Mouse (Mus musculus): ENCODE results near the gene Prrc2b. TPM values are rescaled to one million over a fixed set of nuclear protein-coding genes. Genes with fewer than 3 reads are reported as not detected.

The Prrc2b gene
- polyA plus RNA-seq, 1 experiment from 2014 or later, result 76.8 TPM

- H3K36me3 ChIP-seq (ENCODE audit: insufficient read depth), result peaks cover 21% of the 10 kb centered on the region
- H3K9ac ChIP-seq, result no peak overlapping the region
- no peaks in the 10 kb centered on the region for H3K9me3 ChIP-seq (ENCODE audit: low read depth, low read length)
- no peak for TF ChIP-seq CTCF (IDR thresholded peaks at IDR 0.05; ENCODE audit: low read depth)
- DNase-seq (no peak), ATAC-seq (ENCODE audit: insufficient read depth) (no peak)
- no peak overlapping the region for H3K27ac ChIP-seq (ENCODE audit: low read depth)
- 86% methylated on average over 9 of the region's 9 CpGs for WGBS
- no peak overlapping the region for H3K4me2 ChIP-seq
- peaks cover 10% of the 10 kb centered on the region; the same call in 1 of the 2 replicates for H3K4me1 ChIP-seq (ENCODE audit: insufficient read depth)
- H3K27me3 ChIP-seq (ENCODE audit: insufficient read depth, low read length), result no peaks in the 10 kb centered on the region
- no peak overlapping the region for H3K4me3 ChIP-seq (ENCODE audit: low read depth, low read length)
These were observed 88.0 kb downstream of the Prrc2b start for GRCm38 (mm10) chr2:32238708-32239435.

GRCm38 (mm10) chr2:32240591-32240990 is 89.7 kb downstream of the Prrc2b start:
- H3K4me3 ChIP-seq (ENCODE audit: low read depth, low read length), result no peak overlapping the region
- no peak for TF ChIP-seq CTCF (IDR thresholded peaks at IDR 0.05; ENCODE audit: low read depth)
- H3K4me2 ChIP-seq, result no peak overlapping the region
- no peak for ATAC-seq (ENCODE audit: insufficient read depth)
- no peaks in the 10 kb centered on the region for H3K4me1 ChIP-seq (ENCODE audit: insufficient read depth)
- no peak overlapping the region for H3K27ac ChIP-seq (ENCODE audit: low read depth)
- H3K9me3 ChIP-seq (ENCODE audit: low read depth, low read length), result no peaks in the 10 kb centered on the region
- H3K27me3 ChIP-seq (ENCODE audit: insufficient read depth, low read length), result no peaks in the 10 kb centered on the region
- H3K9ac ChIP-seq, result no peak overlapping the region
- WGBS, result 79% methylated on average over 5 of the region's 5 CpGs
- H3K36me3 ChIP-seq (ENCODE audit: insufficient read depth), result peaks cover 20% of the 10 kb centered on the region
- DNase-seq, result no peak

GRCm38 (mm10) chr2:32242986-32243385 is 92.1 kb downstream of the Prrc2b start:
- no peak for ATAC-seq (ENCODE audit: insufficient read depth)
- no peak overlapping the region for H3K4me2 ChIP-seq
- no peak overlapping the region for H3K4me3 ChIP-seq (ENCODE audit: low read depth, low read length)
- DNase-seq, result no peak
- no peaks in the 10 kb centered on the region for H3K4me1 ChIP-seq (ENCODE audit: insufficient read depth)
- no peak for TF ChIP-seq CTCF (IDR thresholded peaks at IDR 0.05; ENCODE audit: low read depth)
- 80% methylated on average over 4 of the region's 4 CpGs for WGBS
- peaks cover 42% of the 10 kb centered on the region for H3K36me3 ChIP-seq (ENCODE audit: insufficient read depth)
- no peak overlapping the region for H3K9ac ChIP-seq
- H3K27me3 ChIP-seq (ENCODE audit: insufficient read depth, low read length), result no peaks in the 10 kb centered on the region
- H3K27ac ChIP-seq (ENCODE audit: low read depth), result no peak overlapping the region
- H3K9me3 ChIP-seq (ENCODE audit: low read depth, low read length), result no peaks in the 10 kb centered on the region

- WGBS, result 80% methylated on average over 4 of the region's 4 CpGs
- TF ChIP-seq CTCF (IDR thresholded peaks at IDR 0.05; ENCODE audit: low read depth), result no peak
- Histone ChIP-seq H3K4me1 (ENCODE audit: insufficient read depth) (no peaks in the 10 kb centered on the region), H3K27ac (ENCODE audit: low read depth) (no peak overlapping the region), H3K4me2 (no peak overlapping the region), H3K9me3 (ENCODE audit: low read depth, low read length) (no peaks in the 10 kb centered on the region), H3K4me3 (ENCODE audit: low read depth, low read length) (no peak overlapping the region), H3K27me3 (ENCODE audit: insufficient read depth, low read length) (no peaks in the 10 kb centered on the region), H3K36me3 (ENCODE audit: insufficient read depth) (peaks cover 55% of the 10 kb centered on the region), H3K9ac (no peak overlapping the region)
- DNase-seq (no peak), ATAC-seq (ENCODE audit: insufficient read depth) (no peak)
These were observed 95.9 kb downstream of the Prrc2b start for GRCm38 (mm10) chr2:32246741-32247140.

GRCm38 (mm10) chr2:32248377-32249361 is 97.8 kb downstream of the Prrc2b start:
- H3K27ac ChIP-seq (ENCODE audit: low read depth), result no peak overlapping the region
- no peaks in the 10 kb centered on the region for H3K9me3 ChIP-seq (ENCODE audit: low read depth, low read length)
- no peaks in the 10 kb centered on the region for H3K4me1 ChIP-seq (ENCODE audit: insufficient read depth)
- no peak for TF ChIP-seq CTCF (IDR thresholded peaks at IDR 0.05; ENCODE audit: low read depth)
- DNase-seq (no peak), ATAC-seq (ENCODE audit: insufficient read depth) (no peak)
- no peak overlapping the region for H3K4me2 ChIP-seq
- no peak overlapping the region for H3K9ac ChIP-seq
- H3K4me3 ChIP-seq (ENCODE audit: low read depth, low read length), result no peak overlapping the region
- H3K36me3 ChIP-seq (ENCODE audit: insufficient read depth), result peaks cover 72% of the 10 kb centered on the region
- 69% methylated on average over 10 of the region's 10 CpGs for WGBS
- H3K27me3 ChIP-seq (ENCODE audit: insufficient read depth, low read length), result no peaks in the 10 kb centered on the region

GRCm38 (mm10) chr2:32251791-32252527 is 101.1 kb downstream of the Prrc2b start:
- DNase-seq (no peak), ATAC-seq (ENCODE audit: insufficient read depth) (no peak)
- 70% methylated on average over 12 of the region's 12 CpGs for WGBS
- H3K36me3 ChIP-seq (ENCODE audit: insufficient read depth), result peaks cover 76% of the 10 kb centered on the region
- H3K27me3 ChIP-seq (ENCODE audit: insufficient read depth, low read length), result no peaks in the 10 kb centered on the region
- H3K4me1 ChIP-seq (ENCODE audit: insufficient read depth), result no peaks in the 10 kb centered on the region
- H3K9me3 ChIP-seq (ENCODE audit: low read depth, low read length), result no peaks in the 10 kb centered on the region
- no peak overlapping the region for H3K4me2 ChIP-seq
- no peak for TF ChIP-seq CTCF (IDR thresholded peaks at IDR 0.05; ENCODE audit: low read depth)
- H3K4me3 ChIP-seq (ENCODE audit: low read depth, low read length), result no peak overlapping the region
- H3K27ac ChIP-seq (ENCODE audit: low read depth), result no peak overlapping the region
- H3K9ac ChIP-seq, result no peak overlapping the region
